In the genomic region with DNA sequence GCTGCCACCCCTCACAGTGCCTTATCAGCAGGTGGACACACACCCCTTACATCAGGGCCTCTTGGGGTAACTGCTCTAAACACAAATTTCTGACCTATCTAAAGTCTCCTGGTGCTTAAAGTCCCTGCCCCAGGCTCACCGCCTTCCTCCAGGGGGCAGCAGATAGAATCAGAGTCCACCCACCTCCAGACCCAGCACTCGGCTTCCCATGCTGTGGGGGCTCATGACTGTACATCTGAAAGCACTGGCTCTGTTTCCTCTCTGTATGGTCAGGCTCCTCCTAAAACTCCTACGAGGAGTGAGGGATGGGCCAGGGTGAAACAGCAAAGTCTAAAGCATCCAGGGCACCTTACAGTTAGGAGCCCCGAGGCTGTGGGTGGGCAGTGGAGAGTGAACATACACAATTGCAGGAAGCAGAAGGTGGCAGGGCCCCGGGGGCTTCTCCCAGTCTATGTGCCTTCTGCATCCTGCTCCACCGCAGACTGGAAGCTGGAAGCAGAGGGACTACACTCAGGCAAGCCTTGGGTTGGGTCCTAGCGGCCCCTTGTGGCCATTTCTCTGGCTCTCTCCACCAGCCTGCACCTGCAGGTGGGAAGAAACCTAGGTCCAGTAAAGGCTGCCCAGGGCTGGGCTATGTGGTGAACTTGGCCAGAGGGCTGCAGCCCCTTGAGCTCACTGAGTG, we compare ENCODE assay signal across 8 mouse cellular contexts. TPM values are rescaled to one million over a fixed set of nuclear protein-coding genes. Genes with fewer than 3 reads are reported as not detected.
DNase-seq lines count a peak whose midpoint lies in the region; ATAC-seq and TF ChIP-seq lines count a peak whose summit lies in the region.

No protein-coding gene starts in this region.

- no peak overlapping the region for H3K4me3 ChIP-seq in ES-Bruce4 (ENCODE audit: low read depth, low read length)
- H3K4me3 ChIP-seq in forebrain, embryonic 11.5 days (ENCODE audit: low read depth, low read length) = no peak overlapping the region
- no peak overlapping the region for H3K4me3 ChIP-seq in liver, embryonic 14.5 days (ENCODE audit: insufficient read depth in 1 of 2, low read depth in 2 of 2, low read length in 2 of 2)
- no peak overlapping the region for H3K4me3 ChIP-seq in neural tube, embryonic 12.5 days

- no peaks in the 10 kb centered on the region for H3K27me3 ChIP-seq in ES-Bruce4 (ENCODE audit: control insufficient read depth, insufficient read depth, low read length, poor library complexity, severe bottlenecking)
- H3K27me3 ChIP-seq in forebrain, embryonic 11.5 days (ENCODE audit: control insufficient read depth, insufficient read depth, low read length) = no peaks in the 10 kb centered on the region; the same call in 1 of the 2 replicates
- no peaks in the 10 kb centered on the region for H3K27me3 ChIP-seq in liver, embryonic 14.5 days (ENCODE audit: control insufficient read depth, insufficient read depth, low read length)
- no peaks in the 10 kb centered on the region for H3K27me3 ChIP-seq in neural tube, embryonic 12.5 days (replicated peaks)

- no peak overlapping the region for H3K4me2 ChIP-seq in forebrain, embryonic 11.5 days (ENCODE audit: low read depth, low read length, severe bottlenecking)
- peak overlapping the region; percentile 47 for H3K4me2 ChIP-seq in liver, embryonic 14.5 days (ENCODE audit: low read depth)
- H3K4me2 ChIP-seq in neural tube, embryonic 12.5 days (replicated peaks) = peak overlapping the region; percentile 12; the same call in 1 of the 2 replicates

- peak; percentile 76 for TF ChIP-seq CTCF in ES-Bruce4 (IDR thresholded peaks at IDR 0.05; ENCODE audit: low read depth, low read length)
- peak; percentile 87 for TF ChIP-seq CTCF in liver, embryonic 14.5 days (IDR thresholded peaks at IDR 0.05; ENCODE audit: low read depth)

- no peak overlapping the region for H3K27ac ChIP-seq in ES-Bruce4 (ENCODE audit: insufficient read depth, low read length)
- no peak overlapping the region for H3K27ac ChIP-seq in forebrain, embryonic 11.5 days (ENCODE audit: low read depth, low read length)
- H3K27ac ChIP-seq in liver, embryonic 14.5 days = no peak overlapping the region
- no peak overlapping the region for H3K27ac ChIP-seq in neural tube, embryonic 12.5 days

- no peak for TF ChIP-seq EP300 in ES-Bruce4 (IDR thresholded peaks at IDR 0.05; ENCODE audit: insufficient read depth, low read depth, low read length)
- no peak for TF ChIP-seq EP300 in liver, embryonic 14.5 days (IDR thresholded peaks at IDR 0.05; ENCODE audit: low read depth)

- peak; percentile 85 for ATAC-seq in forebrain, embryonic 11.5 days (replicated peaks; ENCODE audit: low FRiP score)
- peak; percentile 89 for ATAC-seq in liver, embryonic 14.5 days (ENCODE audit: insufficient read depth)
- ATAC-seq in neural tube, embryonic 12.5 days (ENCODE audit: low FRiP score, low read depth) = peak; percentile 78

- no peaks in the 10 kb centered on the region for H3K9me3 ChIP-seq in ES-Bruce4 (replicated peaks; ENCODE audit: control insufficient read depth, insufficient read depth, low read length, poor library complexity, severe bottlenecking)
- H3K9me3 ChIP-seq in forebrain, embryonic 11.5 days (ENCODE audit: control insufficient read depth, low read length) = no peaks in the 10 kb centered on the region
- no peaks in the 10 kb centered on the region for H3K9me3 ChIP-seq in liver, embryonic 14.5 days (ENCODE audit: control insufficient read depth, low read length)
- H3K9me3 ChIP-seq in neural tube, embryonic 12.5 days = no peaks in the 10 kb centered on the region

- H3K4me1 ChIP-seq in ES-Bruce4 (ENCODE audit: control insufficient read depth, insufficient read depth, low read length) = no peaks in the 10 kb centered on the region
- H3K4me1 ChIP-seq in forebrain, embryonic 11.5 days (replicated peaks; ENCODE audit: control insufficient read depth, insufficient read depth, low read length) = peaks cover 3% of the 10 kb centered on the region; the same call in 1 of the 2 replicates
- H3K4me1 ChIP-seq in liver, embryonic 14.5 days (replicated peaks; ENCODE audit: control insufficient read depth in 2 of 2, insufficient read depth in 2 of 2, low read length in 1 of 2) = peaks cover 0 to 7% of the 10 kb centered on the region in 2 experiments; a peak in 3 of 4 replicates
- H3K4me1 ChIP-seq in neural tube, embryonic 12.5 days = peaks cover 24% of the 10 kb centered on the region

- peak; percentile 76 for DNase-seq in c-Kit-positive CD71-positive TER-119-negative erythroid progenitor cells, embryonic 14.5 days (ENCODE audit: low read depth)
- DNase-seq in forebrain, embryonic 11.5 days (ENCODE audit: low spot score) = peak; percentile 92
- DNase-seq in heart, postnatal 10 days = peak; percentile 82 to 88
- peak; percentile 71 to 92 for DNase-seq in kidney, postnatal 36 days
- peak; percentile 47 to 50 (median 50) for DNase-seq in liver, embryonic 14.5 days (ENCODE audit: low read depth in 3 of 3, low spot score in 3 of 3)
- DNase-seq in testis, postnatal 10 days (ENCODE audit: low spot score) = peak; percentile 90

- no peak for TF ChIP-seq POLR2A in ES-Bruce4 (IDR thresholded peaks at IDR 0.05; ENCODE audit: insufficient read depth, low read length)

- H3K36me3 ChIP-seq in ES-Bruce4 (ENCODE audit: control insufficient read depth, insufficient read depth, low read length, poor library complexity, severe bottlenecking) = no peaks in the 10 kb centered on the region
- no peaks in the 10 kb centered on the region for H3K36me3 ChIP-seq in forebrain, embryonic 11.5 days (ENCODE audit: control insufficient read depth, insufficient read depth, low read length)
- no peaks in the 10 kb centered on the region for H3K36me3 ChIP-seq in liver, embryonic 14.5 days (replicated peaks; ENCODE audit: control insufficient read depth, insufficient read depth, low read depth)
- H3K36me3 ChIP-seq in neural tube, embryonic 12.5 days = no peaks in the 10 kb centered on the region

- 14% methylated on average over 7 of the region's 7 CpGs for WGBS in forebrain, embryonic 11.5 days
- 2% methylated on average over 7 of the region's 7 CpGs for WGBS in liver, embryonic 14.5 days (ENCODE audit: insufficient replicate concordance)
- 13% methylated on average over 7 of the region's 7 CpGs for WGBS in neural tube, embryonic 12.5 days

- no peak overlapping the region for H3K9ac ChIP-seq in ES-Bruce4 (ENCODE audit: low read depth, poor library complexity, severe bottlenecking)
- no peak overlapping the region for H3K9ac ChIP-seq in forebrain, embryonic 11.5 days (ENCODE audit: low read length)
- no peak overlapping the region for H3K9ac ChIP-seq in liver, embryonic 14.5 days (replicated peaks)
- no peak overlapping the region for H3K9ac ChIP-seq in neural tube, embryonic 12.5 days

- intact Hi-C loops in heart, postnatal 10 days (cut with DNase I) = loop anchor here (1.0 to 10.0 kb wide), 3 partner anchors 168 to 285 kb away; partner anchors contain the start of gene Ndc1

RNA-seq across cellular contexts. Expression of gene Dmrtb1, which starts 31.3 kb away (rescaled TPM):
- 1.6 and 2.4 TPM in 2 replicates for polyA plus RNA-seq in ES-Bruce4 (2011; ENCODE audit: insufficient read depth, insufficient read length, low read depth, missing spikeins)
- 6.0 and 7.4 TPM in 2 replicates for polyA plus RNA-seq in forebrain, embryonic 11.5 days (2014; fragmentation: Nextera tagmentation; extraction: Ambion mirVana)
- total RNA-seq in heart, postnatal 10 days (2021) = not detected
- 0.03 and 0.08 TPM in 2 replicates for polyA plus RNA-seq in liver, embryonic 14.5 days (2012; rRNA removed)
- polyA plus RNA-seq in liver, embryonic 14.5 days (2014; fragmentation: Nextera tagmentation; extraction: Ambion mirVana) = not detected in 2 replicates
- 19.1 and 23.3 TPM in 2 replicates for polyA plus RNA-seq in neural tube, embryonic 12.5 days (2016; fragmentation: Nextera tagmentation; extraction: Ambion mirVana)
